Mouse (Mus musculus) hindbrain, postnatal 0 days (tissue): Measurements from ENCODE around the gene Lmf2. TPM values are rescaled to one million over a fixed set of nuclear protein-coding genes. Genes with fewer than 3 reads are reported as not detected.

Experiments used
- ATAC-seq: fragments of 200-750 bp; cut with Nextera tagmentation; 2 replicates; pipeline ENCODE4 v1.8.0; 2017; ENCODE audit warnings: mild to moderate bottlenecking, moderate TSS enrichment, moderate library complexity
- DNase-seq: peaks from one replicate; pipeline ENCODE4 v3.0.0-alpha.2; 2015; ENCODE audit warnings: low spot score
- H3K27ac ChIP-seq: fragments of 300-500 bp; sonication (generic); 2 replicates; pipeline ENCODE4 v1.5.1; 2014; ENCODE audit warnings: mild to moderate bottlenecking
- H3K27me3 ChIP-seq: fragments of 300-500 bp; sonication (generic); 2 replicates; pipeline ENCODE4 v1.6.1; 2014; ENCODE audit warnings: low read length, mixed read lengths; ENCODE audit not compliant: insufficient read depth
- H3K36me3 ChIP-seq: fragments of 300-500 bp; sonication (generic); 2 replicates; pipeline ENCODE4 v1.6.1; 2014; ENCODE audit warnings: low read length, mixed read lengths; ENCODE audit not compliant: insufficient read depth
- H3K4me1 ChIP-seq: fragments of 300-500 bp; sonication (generic); 2 replicates; pipeline ENCODE4 v1.6.1; 2014; ENCODE audit warnings: antibody characterized with exemption, low read length, mixed read lengths; ENCODE audit not compliant: insufficient read depth
- H3K4me2 ChIP-seq: fragments of 300-500 bp; sonication (generic); 2 replicates; pipeline ENCODE4 v1.6.1; 2014; ENCODE audit warnings: low read depth, mild to moderate bottlenecking, low read length, moderate library complexity, mixed read lengths
- H3K4me3 ChIP-seq: fragments of 300-500 bp; sonication (generic); 2 replicates; pipeline ENCODE4 v1.5.1; 2014; ENCODE audit warnings: low read length
- H3K9ac ChIP-seq: fragments of 300-500 bp; sonication (generic); replicated peaks from 2 replicates; pipeline ENCODE4 v1.6.1; 2014; ENCODE audit warnings: mild to moderate bottlenecking, low read length, moderate library complexity, mixed read lengths
- H3K9me3 ChIP-seq: fragments of 300-500 bp; sonication (generic); 2 replicates; pipeline ENCODE4 v1.6.1; 2016; ENCODE audit warnings: low read length, mixed read lengths
- CTCF ChIP-seq: IDR thresholded peaks from 2 replicates; pipeline ENCODE4 v1.5.1; 2016; ENCODE audit warnings: antibody characterized with exemption, control low read depth, low read depth
- WGBS: fragments of 180-500 bp; shearing (Covaris S2); extraction: QIAGEN DNeasy Blood & Tissue Kit; methylation state at CpG from one replicate; pipeline ENCODE4 v1.1.7; 2014; 5-methylcytosine and 5-hydroxymethylcytosine counted together
- polyA plus RNA-seq: library from polyadenylated mRNA; unstranded; fragments of >200 nt; fragmentation: Nextera tagmentation; extraction: Ambion mirVana; gene quantifications from 2 replicates; pipeline ENCODE4 v1.2.1, GENCODE M21; 2015
- total RNA-seq: library from RNA; depleted of rRNA; stranded (reverse); fragments of >200 nt; gene quantifications from 2 replicates; pipeline ENCODE4 v1.2.3, GENCODE M21; 2014

Gene Lmf2
- total and polyA plus RNA-seq, 2 experiments from 2014 or later = 26.2 to 34.5 TPM

GRCm38 (mm10) chr15:89390081-89390480 lies 34.6 kb upstream of the Lmf2 start:
- H3K27ac ChIP-seq = no peak overlapping the region
- H3K27me3 ChIP-seq = no peaks in the 10 kb centered on the region
- ATAC-seq = no peak
- 82% methylated on average over 10 of the region's 10 CpGs for WGBS
- no peak for TF ChIP-seq CTCF
- H3K4me1 ChIP-seq = no peaks in the 10 kb centered on the region
- H3K36me3 ChIP-seq = no peaks in the 10 kb centered on the region
- DNase-seq = no peak
- no peak overlapping the region for H3K4me3 ChIP-seq
- no peaks in the 10 kb centered on the region for H3K9me3 ChIP-seq
- H3K9ac ChIP-seq = no peak overlapping the region
- no peak overlapping the region for H3K4me2 ChIP-seq

GRCm38 (mm10) chr15:89387127-89387526 lies 31.7 kb upstream of the Lmf2 start:
- no peak overlapping the region for H3K4me2 ChIP-seq
- DNase-seq (no peak), ATAC-seq (no peak)
- no peaks in the 10 kb centered on the region for H3K9me3 ChIP-seq
- no peak overlapping the region for H3K27ac ChIP-seq
- 43% methylated on average over 12 of the region's 12 CpGs for WGBS
- TF ChIP-seq CTCF = no peak
- H3K9ac ChIP-seq = no peak overlapping the region
- no peaks in the 10 kb centered on the region for H3K27me3 ChIP-seq
- H3K36me3 ChIP-seq = no peaks in the 10 kb centered on the region
- no peaks in the 10 kb centered on the region for H3K4me1 ChIP-seq
- no peak overlapping the region for H3K4me3 ChIP-seq

GRCm38 (mm10) chr15:89384617-89385016 lies 29.2 kb upstream of the Lmf2 start, which contains the start of gene Klhdc7b:
TSS of gene Klhdc7b (plus strand) at chr15:89384917.
- DNase-seq (no peak), ATAC-seq (no peak)
- H3K9ac ChIP-seq = no peak within 1 kb of the TSS
- no peaks in the 10 kb centered on the region for H3K4me1 ChIP-seq
- no peaks in the 10 kb centered on the region for H3K36me3 ChIP-seq
- H3K4me2 ChIP-seq = no peak within 1 kb of the TSS
- H3K27me3 ChIP-seq = no peaks in the 10 kb centered on the region
- H3K4me3 ChIP-seq = no peak within 1 kb of the TSS
- no peak within 1 kb of the TSS for H3K27ac ChIP-seq
- WGBS = 90% methylated on average over 7 of the region's 7 CpGs
- H3K9me3 ChIP-seq = no peaks in the 10 kb centered on the region
- TF ChIP-seq CTCF = no peak

- Histone ChIP-seq H3K27me3 (peaks cover 24% of the 10 kb centered on the region), H3K9me3 (no peaks in the 10 kb centered on the region), H3K4me3 (peak overlapping the region; percentile 30), H3K4me2 (peak overlapping the region; percentile 57), H3K9ac (no peak overlapping the region), H3K4me1 (0 out of 2 replicates have a peak, but pooled peaks cover 9% of the 10 kb centered on the region), H3K27ac (no peak overlapping the region), H3K36me3 (no peaks in the 10 kb centered on the region)
- no peak for ATAC-seq
- DNase-seq = no peak
- no peak for TF ChIP-seq CTCF
- 15% methylated on average over 10 of the region's 10 CpGs for WGBS
These were observed 24.0 kb upstream of the Lmf2 start for GRCm38 (mm10) chr15:89379429-89379828.

GRCm38 (mm10) chr15:89378831-89379401 lies 23.5 kb upstream of the Lmf2 start, which contains the start of gene Odf3b:
TSS of gene Odf3b (minus strand) at chr15:89379282.
- Histone ChIP-seq H3K4me2 (peak within 1 kb of the TSS; percentile 57), H3K27ac (no peak within 1 kb of the TSS), H3K9me3 (no peaks in the 10 kb centered on the region), H3K9ac (peak within 1 kb of the TSS; percentile 22; the same call in 1 of the 2 replicates), H3K4me3 (peak within 1 kb of the TSS; percentile 30), H3K4me1 (0 out of 2 replicates have a peak, but pooled peaks cover 9% of the 10 kb centered on the region), H3K36me3 (no peaks in the 10 kb centered on the region), H3K27me3 (peaks cover 24% of the 10 kb centered on the region)
- no peak for ATAC-seq
- no peak for TF ChIP-seq CTCF
- DNase-seq = no peak
- WGBS = 1% methylated on average over 32 of the region's 33 CpGs

- H3K9me3 ChIP-seq = no peaks in the 10 kb centered on the region
- H3K4me1 ChIP-seq = 0 out of 2 replicates have a peak, but pooled peaks cover 9% of the 10 kb centered on the region
- no peak for ATAC-seq
- TF ChIP-seq CTCF = no peak
- peaks cover 24% of the 10 kb centered on the region for H3K27me3 ChIP-seq
- peak overlapping the region; percentile 57 for H3K4me2 ChIP-seq
- DNase-seq = no peak
- peak overlapping the region; percentile 30 for H3K4me3 ChIP-seq
- no peaks in the 10 kb centered on the region for H3K36me3 ChIP-seq
- 13% methylated on average over 46 of the region's 46 CpGs for WGBS
- H3K9ac ChIP-seq = peak overlapping the region; percentile 22; the same call in 1 of the 2 replicates
- no peak overlapping the region for H3K27ac ChIP-seq
These were observed 22.7 kb upstream of the Lmf2 start for GRCm38 (mm10) chr15:89377938-89378828.
